Mouse (Mus musculus): ENCODE measurements around the gene Mark3.

Mark3 gene

DNA sequence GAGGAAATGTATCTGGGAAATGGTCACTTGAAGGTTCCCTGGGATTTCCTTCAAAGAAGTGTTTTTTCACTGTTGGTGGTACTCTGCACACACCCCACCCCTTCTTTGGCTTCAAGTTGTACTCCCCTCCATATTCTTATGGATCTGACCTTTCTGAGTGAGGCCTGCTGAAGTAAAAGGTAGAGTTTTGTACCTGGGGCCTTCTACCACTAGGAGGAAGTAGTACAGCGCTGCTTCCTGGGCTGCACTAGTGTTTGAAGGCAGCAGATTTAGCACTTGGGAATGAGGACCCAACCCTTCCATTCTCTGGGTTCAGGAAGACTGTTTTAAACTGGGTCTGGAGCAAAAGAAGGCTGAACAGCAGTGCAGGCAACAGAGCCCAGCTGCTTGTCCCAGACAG lies 23.6 kb upstream of the Mark3 start:
- TF ChIP-seq GATA4 (IDR thresholded peaks at IDR 0.05; ENCODE audit: insufficient replicate concordance, low read length): no peak

DNA sequence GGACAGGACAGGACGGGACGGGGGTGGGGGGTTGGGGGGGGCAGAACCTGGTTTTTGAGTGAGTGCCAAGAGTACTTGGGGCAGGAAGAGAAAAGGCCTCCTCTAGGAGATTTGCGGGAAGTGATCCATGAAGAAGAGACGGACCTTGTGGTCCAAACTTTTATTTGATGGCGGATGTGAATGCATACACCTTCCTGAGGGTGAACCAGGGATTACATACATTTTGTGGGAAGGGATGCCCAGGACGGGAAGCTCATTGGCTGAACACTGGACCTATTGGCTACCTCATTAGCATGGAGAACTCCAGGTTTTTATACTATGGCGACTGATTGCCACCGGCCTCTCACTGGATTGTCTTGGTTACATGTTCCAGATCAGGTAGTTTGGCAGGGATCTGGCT lies 22.0 kb upstream of the Mark3 start:
- TF ChIP-seq GATA4 (IDR thresholded peaks at IDR 0.05; ENCODE audit: insufficient replicate concordance, low read length): no peak

DNA sequence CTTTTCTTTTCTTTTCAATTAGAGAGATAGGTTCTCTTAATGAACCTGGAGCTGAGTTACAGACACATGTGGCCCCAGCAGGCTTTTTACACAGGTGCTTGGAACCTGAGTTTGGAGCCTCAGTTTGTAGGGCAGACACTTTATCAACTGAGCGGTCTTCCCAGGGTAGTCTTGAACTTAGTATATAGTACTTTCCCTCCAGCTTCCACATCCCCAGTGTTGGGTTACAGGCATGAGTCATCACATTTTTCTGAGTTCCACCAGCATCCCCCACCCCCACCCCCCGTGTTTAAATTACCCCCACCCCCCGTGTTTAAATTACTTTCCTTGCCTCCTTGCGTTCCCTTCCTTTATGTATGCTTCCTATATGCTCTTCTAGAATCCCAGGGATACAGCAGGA lies 19.0 kb upstream of the Mark3 start:
- TF ChIP-seq GATA4 (IDR thresholded peaks at IDR 0.05; ENCODE audit: insufficient replicate concordance, low read length): no peak

DNA sequence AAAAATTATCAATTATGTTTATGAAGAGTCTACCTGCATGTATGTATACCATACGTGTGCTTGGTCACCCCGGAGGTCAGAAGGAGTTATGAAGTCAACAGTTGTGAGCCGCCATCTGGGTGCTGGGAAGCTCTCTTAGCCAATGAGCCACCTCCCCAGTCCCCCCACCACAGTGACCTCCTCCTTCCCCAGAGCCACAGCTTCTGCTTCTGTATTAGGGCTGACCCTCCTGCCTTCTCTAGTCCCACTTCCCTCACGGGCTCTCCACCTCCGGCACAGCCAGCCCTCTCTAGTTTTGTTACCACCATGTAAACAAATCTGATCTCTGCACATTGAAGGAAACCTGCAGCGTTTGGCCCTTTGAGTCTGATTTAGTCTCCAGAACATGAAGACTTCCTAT lies 16.8 kb upstream of the Mark3 start:
- TF ChIP-seq GATA4 (IDR thresholded peaks at IDR 0.05; ENCODE audit: insufficient replicate concordance, low read length): no peak

DNA sequence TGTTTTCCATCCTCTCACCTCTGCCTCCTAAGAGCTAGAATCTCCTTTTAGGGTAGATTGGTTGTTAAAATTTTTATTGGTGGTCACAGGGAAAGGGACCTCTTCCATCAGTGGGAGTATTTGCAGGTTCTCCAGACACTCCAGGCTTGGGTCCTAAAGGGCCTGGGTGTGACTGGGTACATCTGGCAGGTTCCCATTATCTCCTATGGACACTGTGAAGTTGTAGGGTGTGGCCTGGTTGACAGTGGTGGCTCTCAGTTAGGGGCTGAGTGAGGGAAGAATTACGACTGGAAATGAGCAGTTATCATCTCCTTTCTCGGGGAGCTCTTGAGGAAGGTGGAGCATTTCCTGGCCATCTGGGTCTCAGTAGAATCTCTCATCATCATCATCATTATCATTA lies 15.7 kb upstream of the Mark3 start:
- TF ChIP-seq GATA4 (IDR thresholded peaks at IDR 0.05; ENCODE audit: insufficient replicate concordance, low read length): no peak

DNA sequence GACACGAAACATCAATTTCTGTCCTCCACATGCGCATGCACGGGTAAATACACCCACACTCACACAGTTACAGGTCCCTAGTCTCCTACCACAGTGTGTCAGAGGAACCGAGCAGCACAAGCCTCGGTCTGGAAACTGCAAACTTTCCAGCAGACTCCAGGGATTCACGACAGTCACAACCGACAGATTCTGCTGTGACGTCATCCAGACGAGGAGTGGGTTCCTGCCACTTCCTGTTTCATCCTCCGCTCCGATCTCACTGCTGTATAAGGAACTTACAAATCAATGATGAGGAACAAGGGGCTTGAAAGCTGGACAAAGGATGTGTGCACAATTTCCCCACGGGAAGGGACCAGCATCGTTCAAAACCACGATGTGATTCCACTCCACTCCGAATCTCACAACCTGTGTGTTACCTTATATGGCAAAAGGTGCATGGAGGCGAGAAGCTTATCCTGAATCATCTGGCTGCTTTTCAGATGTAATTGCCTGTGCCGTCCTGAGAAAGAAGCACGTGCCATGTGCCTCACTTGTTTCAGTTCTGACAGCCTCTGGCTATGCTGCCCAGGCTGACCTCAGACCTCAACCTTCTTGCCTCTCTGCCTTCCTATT lies 14.6 kb upstream of the Mark3 start:
- no peak for TF ChIP-seq GATA4 (IDR thresholded peaks at IDR 0.05; ENCODE audit: insufficient replicate concordance, low read length)

DNA sequence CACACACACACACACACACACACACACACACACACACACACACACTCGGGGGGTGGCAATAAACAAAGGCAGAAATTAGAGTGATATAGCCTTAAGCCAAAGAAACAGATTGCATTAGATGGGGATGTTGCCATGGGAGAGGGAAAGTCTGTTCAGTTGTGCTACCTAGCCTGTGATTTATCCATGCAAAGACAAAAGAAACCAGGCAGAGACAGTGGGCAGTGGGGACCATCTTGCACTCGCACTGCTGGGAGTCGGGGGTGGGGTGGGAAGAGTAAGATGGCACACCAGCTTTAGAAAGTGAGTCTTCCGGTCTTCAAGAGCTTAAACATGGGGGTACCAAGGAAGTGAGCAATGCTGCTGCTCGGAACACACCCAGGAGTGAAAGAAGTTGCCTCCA lies 14.0 kb upstream of the Mark3 start:
- TF ChIP-seq GATA4 (IDR thresholded peaks at IDR 0.05; ENCODE audit: insufficient replicate concordance, low read length): no peak

DNA sequence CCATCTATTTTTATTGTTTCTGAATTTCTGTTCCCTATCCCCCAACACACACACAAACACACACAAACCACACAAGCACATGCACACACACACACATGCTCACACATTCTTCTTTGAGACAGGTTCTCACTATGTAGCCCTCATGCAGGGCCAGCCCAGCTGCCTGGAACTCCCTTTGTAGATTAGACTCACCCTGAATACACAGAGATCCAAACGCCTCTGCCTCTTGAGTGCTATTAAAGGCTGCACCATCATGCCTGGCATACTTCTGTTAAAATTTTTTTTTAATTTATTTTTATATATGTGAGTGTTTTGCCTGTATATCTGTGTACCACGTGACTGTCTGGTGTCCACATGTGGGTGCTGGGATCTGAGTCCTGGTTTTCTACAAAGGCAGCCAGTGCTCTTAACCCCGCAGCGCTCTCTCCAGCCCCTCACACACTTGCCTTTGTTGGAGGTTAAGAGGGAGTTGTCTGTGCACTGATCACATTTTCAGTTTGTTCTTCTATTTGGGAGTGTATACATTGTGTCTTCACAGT lies 12.0 kb upstream of the Mark3 start:
- no peak for TF ChIP-seq GATA4 (IDR thresholded peaks at IDR 0.05; ENCODE audit: insufficient replicate concordance, low read length)

DNA sequence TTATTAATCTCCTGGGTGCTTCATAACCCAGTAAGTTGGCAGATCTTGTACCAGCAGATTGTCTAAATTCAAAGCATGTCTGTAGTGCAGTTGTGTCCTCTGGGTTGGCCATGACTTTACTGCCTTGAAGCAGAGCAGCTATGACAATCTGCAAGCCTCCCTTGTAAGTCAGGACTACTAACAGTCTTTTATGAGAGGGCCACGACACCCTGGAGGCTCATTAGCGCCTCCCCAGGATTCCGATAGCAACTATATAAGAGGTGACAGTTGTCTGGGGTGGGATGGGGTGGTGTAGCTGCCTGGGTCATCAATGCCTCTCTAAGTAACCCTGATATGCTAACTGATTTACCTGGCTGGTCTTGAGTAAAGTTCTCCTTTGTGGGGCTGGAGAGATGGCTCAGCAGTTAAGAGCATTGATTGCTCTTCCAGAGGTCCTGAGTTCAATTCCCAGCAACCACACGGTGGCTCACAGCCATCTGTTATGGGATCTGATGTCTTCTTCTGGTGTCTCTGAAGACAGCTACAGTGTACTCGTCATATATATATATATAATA lies 11.2 kb upstream of the Mark3 start:
- no peak for TF ChIP-seq GATA4 (IDR thresholded peaks at IDR 0.05; ENCODE audit: insufficient replicate concordance, low read length)

DNA sequence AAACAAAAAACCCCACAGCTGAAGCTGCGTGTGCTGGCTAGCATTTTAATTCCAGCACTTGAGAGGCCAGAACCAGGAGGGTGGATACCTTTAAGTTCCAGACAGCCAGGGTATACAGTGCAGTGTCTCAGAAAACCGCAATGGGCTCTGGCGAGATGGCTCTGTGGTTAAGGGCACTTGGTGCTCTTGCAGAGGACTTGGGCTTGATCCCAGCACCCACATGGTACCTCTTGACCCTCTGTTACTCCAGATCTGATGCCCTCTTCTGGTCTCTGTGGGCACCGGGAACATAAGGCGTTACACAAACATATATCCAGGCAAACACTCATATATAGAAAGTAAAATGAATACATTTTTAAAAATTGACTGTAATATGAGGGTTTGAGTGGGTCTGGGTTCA lies 9.0 kb upstream of the Mark3 start:
- no peak for TF ChIP-seq GATA4 (IDR thresholded peaks at IDR 0.05; ENCODE audit: insufficient replicate concordance, low read length)

DNA sequence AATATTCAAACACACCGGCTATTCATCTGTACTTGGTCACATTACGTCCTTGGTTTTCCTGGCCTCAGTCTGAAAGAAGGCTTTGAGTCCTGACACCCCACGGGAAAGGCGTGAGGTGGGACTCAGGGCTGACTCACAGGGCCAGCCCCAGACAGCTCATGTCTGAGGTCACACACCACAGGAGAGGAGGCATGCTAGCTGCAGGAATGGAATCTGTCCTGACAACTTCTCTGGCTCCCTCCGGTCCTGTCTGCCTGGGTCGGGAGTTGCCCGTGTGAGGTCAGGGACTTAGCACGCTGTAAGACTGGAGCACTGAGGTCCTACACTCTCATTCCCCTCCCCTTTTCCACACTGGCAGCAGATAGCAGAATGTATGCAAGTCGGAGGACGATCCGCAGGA lies 5.5 kb upstream of the Mark3 start:
- no peak for TF ChIP-seq GATA4 (IDR thresholded peaks at IDR 0.05; ENCODE audit: insufficient replicate concordance, low read length)

DNA sequence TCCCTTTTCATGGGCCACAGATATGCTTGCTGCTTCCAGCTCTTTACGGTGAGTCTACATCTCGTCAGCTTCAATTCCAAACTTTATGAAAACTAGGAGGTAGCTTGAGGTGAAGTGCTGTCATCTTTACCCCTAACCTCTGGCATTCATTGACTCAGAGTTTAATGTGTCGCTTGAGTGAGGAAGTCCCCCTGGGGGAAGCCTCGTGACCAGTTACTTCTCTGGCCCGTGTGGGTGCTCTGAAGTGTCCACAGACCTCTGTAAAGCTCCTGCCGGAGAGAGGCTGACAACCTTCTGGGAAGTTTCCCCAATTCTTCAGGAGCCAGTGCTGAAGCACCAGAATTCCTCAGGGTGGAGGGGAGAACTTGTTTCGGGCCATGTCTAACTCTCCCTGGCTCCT lies 1.9 kb upstream of the Mark3 start:
- no peak for TF ChIP-seq GATA4 (IDR thresholded peaks at IDR 0.05; ENCODE audit: insufficient replicate concordance, low read length)

DNA sequence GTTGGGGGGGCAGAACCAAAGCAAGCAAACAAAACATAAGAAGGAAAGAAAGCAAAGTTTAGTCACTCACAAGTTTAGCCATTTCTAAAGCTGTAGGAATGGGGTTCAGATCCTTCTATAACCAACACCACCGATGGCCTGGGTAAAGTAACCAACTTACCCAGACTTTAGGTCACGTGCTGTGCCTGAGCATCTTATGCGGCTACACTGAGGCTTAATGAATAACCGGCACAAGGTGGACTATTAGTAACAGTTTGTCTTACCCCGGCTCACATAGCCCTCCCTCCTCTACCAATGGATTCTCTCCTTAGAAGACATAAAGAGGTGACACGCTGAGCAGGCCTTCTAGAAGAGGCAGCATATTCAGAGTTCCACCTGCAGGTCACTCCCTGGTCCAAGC lies 1.0 kb upstream of the Mark3 start:
- TF ChIP-seq GATA4 (IDR thresholded peaks at IDR 0.05; ENCODE audit: insufficient replicate concordance, low read length): no peak

DNA sequence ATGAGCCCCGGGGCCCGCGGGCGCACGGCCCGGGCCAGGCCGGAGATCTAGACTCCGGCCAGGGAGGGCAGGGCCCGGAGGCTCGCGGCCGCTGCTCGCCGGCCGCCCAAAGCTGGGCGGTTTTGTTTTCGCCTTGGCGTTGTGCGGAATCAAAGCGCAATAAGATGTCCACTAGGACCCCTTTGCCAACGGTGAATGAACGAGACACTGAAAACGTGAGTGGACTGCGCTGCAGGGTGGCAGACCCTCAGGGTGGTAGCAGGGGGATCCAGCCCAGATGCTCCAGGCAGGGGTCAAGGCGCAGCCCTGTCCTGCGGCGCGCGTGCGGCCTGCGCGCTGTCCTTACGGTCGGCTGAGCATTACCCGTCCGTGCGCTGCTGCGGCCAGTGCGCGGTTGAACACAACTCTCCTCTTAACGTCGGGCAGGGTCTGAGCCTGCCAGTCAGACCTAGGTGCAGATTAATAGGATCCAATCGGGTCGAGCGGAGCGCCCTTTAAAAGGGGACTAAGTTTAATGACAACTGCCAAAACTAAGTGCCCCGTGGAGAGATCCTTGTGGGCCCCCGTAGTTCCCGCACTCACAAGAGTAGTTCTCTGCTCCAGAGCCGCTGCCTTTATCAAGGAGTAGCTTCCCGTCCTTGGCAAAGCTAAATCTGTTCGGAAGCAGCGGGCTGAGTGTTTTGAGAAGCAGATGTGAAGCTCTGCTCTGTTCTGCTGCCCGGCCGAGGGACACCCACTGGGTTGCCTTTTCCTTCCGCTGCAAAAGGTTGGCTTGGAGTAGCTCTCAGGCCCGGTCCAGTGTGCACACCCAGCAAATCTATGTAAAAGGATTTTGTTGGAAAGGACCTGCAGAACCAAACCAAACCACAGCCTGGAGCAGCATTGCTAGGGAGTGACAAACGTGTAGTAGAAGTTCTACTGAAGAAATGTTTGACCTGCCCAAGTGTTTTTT lies 840 bp downstream of the Mark3 start:
- TF ChIP-seq GATA4 (IDR thresholded peaks at IDR 0.05; ENCODE audit: insufficient replicate concordance, low read length): peak; percentile 55; the same call in 1 of the 2 replicates

DNA sequence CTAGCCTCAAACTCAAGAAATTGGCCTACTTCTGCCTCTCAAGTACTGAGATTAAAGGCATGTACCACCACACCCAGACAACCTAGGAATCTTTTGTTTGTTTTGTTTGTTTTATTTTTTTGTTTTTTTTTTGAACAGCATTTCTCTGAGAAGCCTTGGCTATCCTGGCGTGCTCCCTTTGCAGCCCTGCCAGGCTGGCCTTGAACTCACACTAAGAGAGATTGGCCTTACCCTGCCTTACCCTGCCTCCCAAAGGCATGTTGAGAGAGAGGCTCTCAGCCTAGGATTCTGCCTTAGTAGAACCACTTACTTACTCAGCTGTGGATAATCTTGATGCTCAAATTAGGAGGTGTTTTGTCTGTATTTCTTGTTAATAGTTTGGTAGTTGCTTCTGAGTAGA lies 8.7 kb downstream of the Mark3 start:
- no peak for TF ChIP-seq GATA4 (IDR thresholded peaks at IDR 0.05; ENCODE audit: insufficient replicate concordance, low read length)

DNA sequence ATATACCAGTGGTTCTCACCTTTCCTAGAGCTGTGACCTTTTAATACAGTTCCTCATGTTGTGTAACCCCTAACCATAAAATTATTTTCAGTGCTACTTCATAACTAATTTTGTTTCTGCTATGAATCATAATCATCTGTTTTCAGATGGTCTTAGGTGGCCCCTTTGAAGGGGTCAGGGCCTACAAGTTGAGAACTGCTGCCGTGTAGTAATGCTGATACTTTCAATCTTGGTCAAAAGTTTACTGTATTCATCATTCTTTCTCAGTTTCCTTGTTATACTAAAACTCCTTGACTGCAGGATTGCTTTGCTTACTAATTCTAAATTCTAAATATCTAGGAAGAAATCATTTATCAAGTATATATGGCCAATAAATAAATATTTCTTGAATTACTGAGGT lies 10.1 kb downstream of the Mark3 start:
- no peak for TF ChIP-seq GATA4 (IDR thresholded peaks at IDR 0.05; ENCODE audit: insufficient replicate concordance, low read length)

Data from liver, adult (tissue).